Mouse (Mus musculus): ENCODE data around the gene Kcnt2. TPM values are rescaled to one million over a fixed set of nuclear protein-coding genes. Genes with fewer than 3 reads are reported as not detected.

Gene Kcnt2
- total RNA-seq, 2 experiments from 2014 or later, result 0.45 to 0.47 TPM

- no peak for DNase-seq
- intact Hi-C loops (cut with DNase I; ENCODE audit: low total_unique reads), result no loop called here
Measured at GRCm38 (mm10) chr1:140469586-140469985, 223.6 kb downstream of the Kcnt2 start.

- intact Hi-C loops (cut with DNase I; ENCODE audit: low total_unique reads), result no loop called here
- DNase-seq, result no peak
Measured at GRCm38 (mm10) chr1:140476921-140477320, 231.0 kb downstream of the Kcnt2 start.

GRCm38 (mm10) chr1:140484016-140484415 is 238.1 kb downstream of the Kcnt2 start:
- DNase-seq, result no peak
- intact Hi-C loops (cut with DNase I; ENCODE audit: low total_unique reads), result no loop called here

GRCm38 (mm10) chr1:140489816-140490215 is 243.9 kb downstream of the Kcnt2 start:
- intact Hi-C loops (cut with DNase I; ENCODE audit: low total_unique reads), result no loop called here
- DNase-seq, result no peak

- DNase-seq, result no peak
- intact Hi-C loops (cut with DNase I; ENCODE audit: low total_unique reads), result no loop called here
Measured at GRCm38 (mm10) chr1:140491406-140491805, 245.4 kb downstream of the Kcnt2 start.

GRCm38 (mm10) chr1:140492237-140492636 is 246.3 kb downstream of the Kcnt2 start:
- intact Hi-C loops (cut with DNase I; ENCODE audit: low total_unique reads), result no loop called here
- DNase-seq, result no peak

GRCm38 (mm10) chr1:140513451-140513850 is 267.5 kb downstream of the Kcnt2 start:
- intact Hi-C loops (cut with DNase I; ENCODE audit: low total_unique reads), result no loop called here
- DNase-seq, result no peak

- DNase-seq, result peak; percentile 3
- intact Hi-C loops (cut with DNase I; ENCODE audit: low total_unique reads), result loop anchor here (5.0 kb wide), 1 partner anchor 359 kb away; no protein-coding TSS in a partner anchor
Measured at GRCm38 (mm10) chr1:140531285-140531908, 285.4 kb downstream of the Kcnt2 start.

- intact Hi-C loops (cut with DNase I; ENCODE audit: low total_unique reads), result loop anchor here (5.0 kb wide), 1 partner anchor 363 kb away; no protein-coding TSS in a partner anchor
- no peak for DNase-seq
Measured at GRCm38 (mm10) chr1:140534849-140535248, 288.9 kb downstream of the Kcnt2 start.

- no peak for DNase-seq
- intact Hi-C loops (cut with DNase I; ENCODE audit: low total_unique reads), result no loop called here
Measured at GRCm38 (mm10) chr1:140542066-140542465, 296.1 kb downstream of the Kcnt2 start.

GRCm38 (mm10) chr1:140548711-140549110 is 302.8 kb downstream of the Kcnt2 start:
- DNase-seq, result no peak
- intact Hi-C loops (cut with DNase I; ENCODE audit: low total_unique reads), result no loop called here

- DNase-seq, result no peak
Measured at GRCm38 (mm10) chr1:140560801-140561200, 314.8 kb downstream of the Kcnt2 start.

GRCm38 (mm10) chr1:140572141-140572540 is 326.2 kb downstream of the Kcnt2 start:
- no peak for DNase-seq
- intact Hi-C loops (cut with DNase I; ENCODE audit: low total_unique reads), result no loop called here

More at GRCm38 (mm10) chr1:140560801-140561200, 314.8 kb downstream of the Kcnt2 start:
- intact Hi-C loops (cut with DNase I; ENCODE audit: low total_unique reads), result no loop called here

- DNase-seq, result no peak
- intact Hi-C loops (cut with DNase I; ENCODE audit: low total_unique reads), result no loop called here
Measured at GRCm38 (mm10) chr1:140578607-140579006, 332.6 kb downstream of the Kcnt2 start.

- intact Hi-C loops (cut with DNase I; ENCODE audit: low total_unique reads), result no loop called here
- DNase-seq, result no peak
Measured at GRCm38 (mm10) chr1:140588302-140588701, 342.3 kb downstream of the Kcnt2 start.

- intact Hi-C loops (cut with DNase I; ENCODE audit: low total_unique reads), result no loop called here
- DNase-seq, result no peak
Measured at GRCm38 (mm10) chr1:140608765-140609297, 362.9 kb downstream of the Kcnt2 start.

GRCm38 (mm10) chr1:140613101-140613500 is 367.1 kb downstream of the Kcnt2 start:
- intact Hi-C loops (cut with DNase I; ENCODE audit: low total_unique reads), result no loop called here
- DNase-seq, result no peak

GRCm38 (mm10) chr1:140614840-140615239 is 368.9 kb downstream of the Kcnt2 start:
- intact Hi-C loops (cut with DNase I; ENCODE audit: low total_unique reads), result no loop called here
- DNase-seq, result no peak

- intact Hi-C loops (cut with DNase I; ENCODE audit: low total_unique reads), result no loop called here
- DNase-seq, result no peak
Measured at GRCm38 (mm10) chr1:140618164-140618563, 372.2 kb downstream of the Kcnt2 start.

GRCm38 (mm10) chr1:140624918-140625317 is 379.0 kb downstream of the Kcnt2 start:
- intact Hi-C loops (cut with DNase I; ENCODE audit: low total_unique reads), result no loop called here
- DNase-seq, result no peak

GRCm38 (mm10) chr1:140659607-140660340 is 413.8 kb downstream of the Kcnt2 start:
- DNase-seq, result no peak
- intact Hi-C loops (cut with DNase I; ENCODE audit: low total_unique reads), result no loop called here

Measured in gastrocnemius, postnatal 14 days (tissue).